Mouse (Mus musculus) ovary, adult 2 months (tissue): ENCODE measurements around the gene Cyp51. TPM values are rescaled to one million over a fixed set of nuclear protein-coding genes. Genes with fewer than 3 reads are reported as not detected.

Experiments
- polyA plus RNA-seq: library from polyadenylated mRNA; depleted of rRNA; stranded (reverse); fragments of >200 nt; gene quantifications from 2 replicates; pipeline ENCODE4 v1.2.3, GENCODE M21; 2012; rRNA removed

The Cyp51 gene
- 91.8 and 92.9 TPM in 2 replicates for polyA plus RNA-seq

GRCm38 (mm10) chr5:4104341-4105040, at the start of gene Cyp51:
Gene Cyp51 (minus strand): TSS chr5:4104746.

Other genes with a start within 250 kb of the Cyp51 start
- gene Mterf1a, start 210.8 kb downstream of the Cyp51 start, polyA plus RNA-seq = 0.64 and 1.1 TPM in 2 replicates
- 12.8 and 31.8 TPM in 2 replicates for gene Akap9, start 176.7 kb downstream of the Cyp51 start, polyA plus RNA-seq
- gene Mterf1b, start 87.6 kb upstream of the Cyp51 start, polyA plus RNA-seq = 0.12 TPM in 1 of 2 replicates, not detected in the other